Mouse (Mus musculus) layer of hippocampus, postnatal 36 days (tissue): ENCODE measurements around the gene Thumpd2. TPM values are rescaled to one million over a fixed set of nuclear protein-coding genes. Genes with fewer than 3 reads are reported as not detected.

Experiments used
- total RNA-seq, 2 experiments: library from RNA; stranded (reverse); gene quantifications; 2 replicates each; pipeline ENCODE4 v1.2.3; 2021

The Thumpd2 gene
- total RNA-seq, 2 experiments from 2014 or later = 7.0 to 7.6 TPM

Other genes starting within 250 kb of the Thumpd2 start
- 100 to 1,000 TPM; 110 to 111 TPM for gene Tmem178, start 120.5 kb downstream of the Thumpd2 start, total RNA-seq